Mouse (Mus musculus): ENCODE measurements around the gene Camta1.
"Not testable (repeated sequence)": the region's sequence is repeated elsewhere in the genome, so short reads cannot be mapped to it uniquely, and the experiment has no call there.

Camta1 gene

GRCm38 (mm10) chr4:150937293-150938062, 924.2 kb downstream of the Camta1 start:
- DNase-seq (ENCODE audit: low spot score in 2 of 2), result peak in 1 of 2 experiments; percentile 30

GRCm38 (mm10) chr4:150933503-150933902, 928.2 kb downstream of the Camta1 start:
- DNase-seq (ENCODE audit: low spot score in 2 of 2), result no peak

- DNase-seq (ENCODE audit: low spot score in 2 of 2), result no peak
Measured at GRCm38 (mm10) chr4:150927789-150928188, 933.9 kb downstream of the Camta1 start.

GRCm38 (mm10) chr4:150926924-150927705, 934.6 kb downstream of the Camta1 start:
- DNase-seq (ENCODE audit: low spot score in 2 of 2), result no peak

GRCm38 (mm10) chr4:150925923-150926322, 935.8 kb downstream of the Camta1 start:
- no peak for DNase-seq (ENCODE audit: low spot score in 2 of 2)

GRCm38 (mm10) chr4:150924936-150925335, 936.7 kb downstream of the Camta1 start:
- no peak for DNase-seq (ENCODE audit: low spot score in 2 of 2)

GRCm38 (mm10) chr4:150924308-150924707, 937.4 kb downstream of the Camta1 start:
- no peak for DNase-seq (ENCODE audit: low spot score in 2 of 2)

GRCm38 (mm10) chr4:150921206-150921605, 940.5 kb downstream of the Camta1 start:
- no peak for DNase-seq (ENCODE audit: low spot score in 2 of 2)

- no peak for DNase-seq (ENCODE audit: low spot score in 2 of 2)
Measured at GRCm38 (mm10) chr4:150917336-150918027, 944.2 kb downstream of the Camta1 start.

- DNase-seq (ENCODE audit: low spot score in 2 of 2), result no peak
Measured at GRCm38 (mm10) chr4:150915181-150915906, 946.3 kb downstream of the Camta1 start.

- peak; percentile 93 to 95 for DNase-seq (ENCODE audit: low spot score in 2 of 2)
Measured at GRCm38 (mm10) chr4:150914290-150914733, 947.4 kb downstream of the Camta1 start, which contains the start of the genes Park7 and Tnfrsf9. Gene Park7, minus strand, starts transcription at chr4:150914437. Gene Tnfrsf9, plus strand, starts transcription at chr4:150914562.

- no peak for DNase-seq (ENCODE audit: low spot score in 2 of 2)
Measured at GRCm38 (mm10) chr4:150913743-150914142, 947.9 kb downstream of the Camta1 start.

GRCm38 (mm10) chr4:150910164-150910951, 951.3 kb downstream of the Camta1 start:
- DNase-seq (ENCODE audit: low spot score in 2 of 2), result no peak

- DNase-seq (ENCODE audit: low spot score in 2 of 2), result peak; percentile 95 to 97
Measured at GRCm38 (mm10) chr4:150909451-150910156, 952.1 kb downstream of the Camta1 start.

- not testable (repeated sequence) for DNase-seq (ENCODE audit: low spot score in 2 of 2)
Measured at GRCm38 (mm10) chr4:150908512-150908911, 953.2 kb downstream of the Camta1 start.

GRCm38 (mm10) chr4:150907099-150907498, 954.6 kb downstream of the Camta1 start:
- DNase-seq (ENCODE audit: low spot score in 2 of 2), result no peak

- no peak for DNase-seq (ENCODE audit: low spot score in 2 of 2)
Measured at GRCm38 (mm10) chr4:150903091-150903742, 958.5 kb downstream of the Camta1 start.

GRCm38 (mm10) chr4:150902062-150902461, 959.6 kb downstream of the Camta1 start:
- DNase-seq (ENCODE audit: low spot score in 2 of 2), result no peak

- peak in 1 of 2 experiments; percentile 69 for DNase-seq (ENCODE audit: low spot score in 2 of 2)
Measured at GRCm38 (mm10) chr4:150901651-150902050, 960.0 kb downstream of the Camta1 start.

Measured in frontal cortex, postnatal 14 days (tissue).